Comparison of ENCODE assay signal across 16 mouse cellular contexts in the genomic region with DNA sequence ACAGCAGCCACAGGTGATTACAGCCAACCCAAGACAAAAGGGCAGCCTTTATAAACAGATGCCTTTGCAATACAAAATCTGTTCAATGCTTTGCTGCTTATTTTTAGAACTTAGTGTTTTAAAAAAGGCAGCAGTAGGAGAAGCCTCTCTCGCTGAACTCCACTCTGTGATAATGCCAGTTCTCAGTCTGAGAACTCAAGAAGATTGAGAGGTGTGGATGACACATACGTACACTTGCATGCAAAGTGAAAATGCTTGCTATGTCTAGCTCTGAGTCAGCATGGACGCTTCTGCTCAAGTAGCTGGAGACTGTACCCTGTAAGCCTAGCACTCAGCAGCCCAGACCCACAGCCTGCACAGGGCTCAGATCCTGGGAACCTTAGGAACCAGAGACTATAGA. TPM values are rescaled to one million over a fixed set of nuclear protein-coding genes. Genes with fewer than 3 reads are reported as not detected.
DNase-seq lines count a peak whose midpoint lies in the region; ATAC-seq lines count a peak whose summit lies in the region.
"Had no signal": no experiment of that assay in that cellular context is flagged by ENCODE, and none has a peak within 500 bp of the region (broad histone marks: within the 10 kb centered on the region; RNA-seq: fewer than 3 reads in every experiment).

No protein-coding gene starts in this region.

- DNase-seq in frontal cortex, postnatal 25 days (ENCODE audit: low spot score in 2 of 2) = no peak
- DNase-seq in left cerebral cortex, adult 11 months (ENCODE audit: low spot score) = peak; percentile 24
- no peak for DNase-seq in left cerebral cortex, postnatal 4 days
- peak; percentile 87 for DNase-seq in brain, adult 2 months (ENCODE audit: low read depth, low spot score)
- peak; percentile 33 for DNase-seq in right cerebral cortex, postnatal 25 days
- DNase-seq in gastrocnemius, adult 8-10 months (ENCODE audit: low spot score in 2 of 2) = no peak
- DNase-seq in T-cell, adult 2 months (ENCODE audit: low spot score) = no peak
- DNase-seq: adrenal gland, postnatal 25 days; cerebellum, adult 8-10 months; kidney, adult 11 months; kidney, postnatal 25 days; lung, postnatal 10 days had no signal

- intact Hi-C loops in left cerebral cortex, postnatal 4 days (cut with DNase I) = no loop called here

- peak; percentile 95 for ATAC-seq in frontal cortex, adult (ENCODE audit: low TSS enrichment)
- ATAC-seq: midbrain, embryonic 16.5 days; Patski had no signal

RNA-seq across cellular contexts. Expression of gene Fcrls, which starts 16.2 kb away (rescaled TPM):
- 10 to 100 TPM; 13.7 to 14.4 TPM for total RNA-seq in left cerebral cortex, postnatal 4 days (2021)
- total RNA-seq in gastrocnemius, adult 8-10 months (2022) = 1 to 10 TPM in 2 of 4 experiments, under 1 TPM in 2; 0.51 to 1.7 (median 1.2) TPM
- total RNA-seq: hematopoietic stem cell, adult 5-6 weeks had no signal

Comparison
In these comparisons a context has a peak if more than half of its experiments do, and no peak if none do; other contexts are left out.
1. DNase-seq: peak in left cerebral cortex, adult 11 months (single experiment), brain, adult 2 months (single experiment) and right cerebral cortex, postnatal 25 days (single experiment); none in frontal cortex, postnatal 25 days (0 of 2), left cerebral cortex, postnatal 4 days (single experiment), gastrocnemius, adult 8-10 months (0 of 2) and T-cell, adult 2 months (single experiment).
2. RNA of gene Fcrls, which starts 16.2 kb away (total RNA-seq): 13.7 to 14.4 TPM in left cerebral cortex, postnatal 4 days; 0.51 to 1.7 TPM in gastrocnemius, adult 8-10 months; every median in the first group is over 4 times any median in the second.